Mouse (Mus musculus) hindbrain, embryonic 10.5 days (tissue): Measurements from ENCODE around the gene Ugt2a3. TPM values are rescaled to one million over a fixed set of nuclear protein-coding genes. Genes with fewer than 3 reads are reported as not detected.
"Not testable (repeated sequence)": the region's sequence is repeated elsewhere in the genome, so short reads cannot be mapped to it uniquely, and the experiment has no call there.

Experiments used
- DNase-seq: peaks from one replicate; pipeline ENCODE4 v3.0.0-alpha.2; 2017; ENCODE audit warnings: low spot score
- H3K27ac ChIP-seq: fragments of 300-500 bp; sonication (generic); 2 replicates; pipeline ENCODE4 v1.5.1; 2016; ENCODE audit warnings: mild to moderate bottlenecking, moderate library complexity
- H3K27me3 ChIP-seq: fragments of 300-500 bp; sonication (generic); 2 replicates; pipeline ENCODE4 v1.6.1; 2016; ENCODE audit warnings: mild to moderate bottlenecking; ENCODE audit not compliant: poor library complexity, insufficient read depth, severe bottlenecking
- H3K36me3 ChIP-seq: fragments of 300-500 bp; sonication (generic); 2 replicates; pipeline ENCODE4 v1.6.1; 2016; ENCODE audit warnings: mild to moderate bottlenecking, moderate library complexity
- H3K4me1 ChIP-seq: fragments of 300-500 bp; sonication (generic); replicated peaks from 2 replicates; pipeline ENCODE4 v1.6.1; 2016; ENCODE audit warnings: mild to moderate bottlenecking
- H3K4me3 ChIP-seq: fragments of 300-500 bp; sonication (generic); 2 replicates; pipeline ENCODE4 v1.5.1; 2016; ENCODE audit warnings: mild to moderate bottlenecking, moderate library complexity
- H3K9me3 ChIP-seq: fragments of 300-500 bp; sonication (generic); 2 replicates; pipeline ENCODE4 v1.6.1; 2016; ENCODE audit warnings: mild to moderate bottlenecking, moderate library complexity
- WGBS: fragments of 180-500 bp; shearing (Covaris S2); methylation state at CpG from one replicate; pipeline ENCODE4 v1.1.7; 2016; 5-methylcytosine and 5-hydroxymethylcytosine counted together
- polyA plus RNA-seq: library from polyadenylated mRNA; unstranded; fragments of >200 nt; fragmentation: Nextera tagmentation; extraction: Ambion mirVana; gene quantifications from 2 replicates; pipeline ENCODE4 v1.2.1, GENCODE M21; 2016

Gene Ugt2a3
- not detected in 2 replicates for polyA plus RNA-seq

DNA sequence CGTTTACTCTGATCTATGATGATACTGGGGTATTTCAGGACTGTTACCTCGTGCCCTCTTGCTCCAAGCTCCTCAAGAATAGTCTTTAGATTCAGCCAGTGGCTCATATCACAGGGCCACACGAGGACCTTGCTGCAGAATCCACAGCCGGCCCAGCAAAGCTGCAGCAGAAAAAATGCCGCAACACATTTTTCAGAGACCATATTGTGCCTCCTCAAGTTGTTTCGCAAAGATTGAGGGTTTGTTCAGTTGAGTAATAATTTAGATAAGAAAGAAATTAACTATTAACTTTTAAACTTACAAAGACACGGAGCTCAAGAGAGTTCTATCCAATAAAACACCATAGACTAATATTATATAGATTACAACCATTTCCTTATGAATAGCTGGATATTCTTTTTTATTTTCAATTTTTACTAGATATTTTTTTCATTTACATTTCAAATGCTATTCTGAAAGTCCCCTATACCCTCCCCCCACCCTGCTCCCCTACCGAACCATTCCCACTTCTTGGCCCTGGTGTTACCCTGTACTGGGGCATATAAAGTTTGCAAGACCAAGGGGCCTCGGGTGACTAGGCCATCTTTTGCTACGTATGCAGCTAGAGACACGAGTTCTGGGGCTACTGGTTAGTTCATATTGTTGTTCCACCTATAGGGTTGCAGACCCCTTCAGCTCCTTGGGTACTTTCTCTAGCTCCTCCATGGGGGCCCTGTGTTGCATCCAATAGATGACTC, at the start of gene Ugt2a3:
Gene Ugt2a3, minus strand, starts transcription at position 235 of the 737 bp plus-strand sequence.
- no peak for DNase-seq

DNA sequence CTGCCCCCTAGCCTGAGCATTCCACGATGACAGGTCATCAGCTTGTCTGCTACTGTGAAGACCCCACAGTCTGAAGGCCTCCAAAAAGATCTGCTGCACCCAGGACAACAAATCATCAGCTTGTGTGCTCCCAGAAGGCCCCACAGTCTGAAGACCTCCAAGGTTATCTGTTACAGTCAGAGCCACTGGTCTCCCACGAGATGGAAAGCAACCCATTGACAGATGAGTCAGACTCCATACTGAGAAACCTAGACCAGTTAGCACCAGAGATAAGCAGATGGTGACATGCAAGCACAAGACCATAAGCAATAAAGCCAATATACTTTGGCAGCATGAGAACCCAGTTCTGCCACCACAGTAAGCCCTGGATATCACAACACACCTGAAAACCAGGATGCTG, 43.2 kb upstream of the Ugt2a3 start:
- no peaks in the 10 kb centered on the region for H3K27me3 ChIP-seq
- no peak overlapping the region for H3K27ac ChIP-seq
- H3K4me1 ChIP-seq: no peaks in the 10 kb centered on the region
- DNase-seq: no peak
- H3K36me3 ChIP-seq: no peaks in the 10 kb centered on the region
- H3K9me3 ChIP-seq: no peaks in the 10 kb centered on the region
- H3K4me3 ChIP-seq: no peak overlapping the region
- WGBS: 81% methylated on average over 2 of the region's 2 CpGs

More for the DNA sequence above, at the start of gene Ugt2a3:
- Histone ChIP-seq H3K9me3 (no peaks in the 10 kb centered on the region), H3K27me3 (no peaks in the 10 kb centered on the region), H3K4me3 (no peak within 1 kb of the TSS), H3K36me3 (no peaks in the 10 kb centered on the region), H3K27ac (no peak within 1 kb of the TSS), H3K4me1 (no peaks in the 10 kb centered on the region)
- WGBS: 81% methylated on average over 11 of the region's 11 CpGs

- no peaks in the 10 kb centered on the region for H3K27me3 ChIP-seq
- H3K4me3 ChIP-seq: no peak overlapping the region
- no peaks in the 10 kb centered on the region for H3K4me1 ChIP-seq
- H3K36me3 ChIP-seq: no peaks in the 10 kb centered on the region
- H3K9me3 ChIP-seq: no peaks in the 10 kb centered on the region
- H3K27ac ChIP-seq: no peak overlapping the region
- DNase-seq: no peak
Observed at GRCm38 (mm10) chr5:87379825-87380224, 42.8 kb upstream of the Ugt2a3 start.

DNA sequence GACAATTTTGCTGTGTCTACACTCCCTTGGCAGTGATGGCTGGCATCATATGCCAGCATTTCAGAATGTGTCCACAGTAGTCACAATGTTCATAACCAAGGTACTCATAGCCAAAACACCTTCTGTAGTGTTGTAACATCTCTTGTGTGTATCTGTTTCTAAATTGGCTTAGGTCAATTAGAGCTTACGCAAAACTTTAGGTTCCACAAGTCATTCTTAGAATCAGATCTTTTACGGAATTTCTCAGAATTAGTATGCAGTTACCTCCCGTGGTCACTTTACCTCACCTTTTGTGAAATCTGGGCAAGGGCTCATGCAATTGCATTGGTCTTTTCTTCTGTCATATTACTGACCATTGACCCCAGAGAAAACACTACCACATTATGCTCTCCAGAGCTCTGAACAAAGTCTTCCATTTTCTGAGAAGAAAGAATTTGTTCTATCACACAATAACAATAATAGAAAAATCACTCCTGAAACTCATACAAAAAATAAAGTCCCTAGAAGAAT, 38.9 kb upstream of the Ugt2a3 start:
- no peak overlapping the region for H3K4me3 ChIP-seq
- DNase-seq: no peak
- H3K9me3 ChIP-seq: no peaks in the 10 kb centered on the region
- no peaks in the 10 kb centered on the region for H3K27me3 ChIP-seq
- H3K4me1 ChIP-seq: no peaks in the 10 kb centered on the region
- WGBS: 92% methylated on average over 3 of the region's 3 CpGs
- H3K27ac ChIP-seq: no peak overlapping the region
- H3K36me3 ChIP-seq: no peaks in the 10 kb centered on the region

- DNase-seq: no peak
- Histone ChIP-seq H3K4me3 (no peak overlapping the region), H3K4me1 (no peaks in the 10 kb centered on the region), H3K27ac (no peak overlapping the region), H3K36me3 (no peaks in the 10 kb centered on the region), H3K9me3 (no peaks in the 10 kb centered on the region), H3K27me3 (no peaks in the 10 kb centered on the region)
- WGBS: 82% methylated on average over 1 of the region's 1 CpGs
Observed at GRCm38 (mm10) chr5:87373502-87373863, 36.5 kb upstream of the Ugt2a3 start.

GRCm38 (mm10) chr5:87372788-87373501, 36.0 kb upstream of the Ugt2a3 start:
- H3K36me3 ChIP-seq, H3K4me1 ChIP-seq, DNase-seq, H3K27me3 ChIP-seq, H3K9me3 ChIP-seq, H3K27ac ChIP-seq, H3K4me3 ChIP-seq: not testable (repeated sequence)
- WGBS: 80% methylated on average over 4 of the region's 4 CpGs

- H3K27me3 ChIP-seq: no peaks in the 10 kb centered on the region
- H3K4me1 ChIP-seq: no peaks in the 10 kb centered on the region
- H3K36me3 ChIP-seq: no peaks in the 10 kb centered on the region
- H3K4me3 ChIP-seq: no peak overlapping the region
- H3K9me3 ChIP-seq: no peaks in the 10 kb centered on the region
- no peak for DNase-seq
- no peak overlapping the region for H3K27ac ChIP-seq
- 58% methylated on average over 1 of the region's 1 CpGs for WGBS
Observed at GRCm38 (mm10) chr5:87350350-87350749, 13.4 kb upstream of the Ugt2a3 start.

DNA sequence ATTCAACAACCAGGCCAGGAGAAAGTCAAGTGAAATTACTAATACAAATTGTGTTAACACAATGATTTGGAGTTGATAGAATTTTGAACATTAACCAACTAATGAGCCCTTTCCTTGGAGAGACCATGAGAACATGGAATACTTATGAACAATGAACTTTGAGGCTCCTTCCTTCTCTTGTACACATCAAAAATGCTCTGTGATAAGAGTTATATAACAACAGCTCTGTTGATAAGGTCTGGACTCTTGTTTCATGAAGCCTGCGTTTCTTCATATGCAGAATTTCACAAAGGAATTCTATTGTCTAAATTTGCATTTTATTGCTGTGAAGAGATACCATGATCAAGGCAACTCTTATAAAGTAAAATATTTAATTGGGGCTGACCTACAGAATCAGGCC, 12.2 kb upstream of the Ugt2a3 start:
- H3K36me3 ChIP-seq: not testable (repeated sequence)
- WGBS: 79% methylated on average over 1 of the region's 1 CpGs

GRCm38 (mm10) chr5:87347479-87348078, 10.6 kb upstream of the Ugt2a3 start:
- H3K9me3 ChIP-seq, H3K4me1 ChIP-seq, H3K27me3 ChIP-seq, DNase-seq, H3K36me3 ChIP-seq, H3K4me3 ChIP-seq, H3K27ac ChIP-seq: not testable (repeated sequence)
- WGBS: 88% methylated on average over 2 of the region's 2 CpGs

More for the DNA sequence above, 12.2 kb upstream of the Ugt2a3 start:
- not testable (repeated sequence) for H3K4me1 ChIP-seq, H3K4me3 ChIP-seq, H3K27ac ChIP-seq, H3K9me3 ChIP-seq, DNase-seq, H3K27me3 ChIP-seq

- no peaks in the 10 kb centered on the region for H3K4me1 ChIP-seq
- no peak overlapping the region for H3K27ac ChIP-seq
- H3K4me3 ChIP-seq: no peak overlapping the region
- no peak for DNase-seq
- H3K9me3 ChIP-seq: no peaks in the 10 kb centered on the region
- H3K27me3 ChIP-seq: no peaks in the 10 kb centered on the region
- H3K36me3 ChIP-seq: no peaks in the 10 kb centered on the region
- WGBS: 87% methylated on average over 5 of the region's 5 CpGs
Observed at GRCm38 (mm10) chr5:87340461-87340860, 3.5 kb upstream of the Ugt2a3 start.

- H3K27ac ChIP-seq: no peak overlapping the region
- no peak overlapping the region for H3K4me3 ChIP-seq
- no peaks in the 10 kb centered on the region for H3K9me3 ChIP-seq
- H3K4me1 ChIP-seq: no peaks in the 10 kb centered on the region
- no peaks in the 10 kb centered on the region for H3K27me3 ChIP-seq
- DNase-seq: no peak
- H3K36me3 ChIP-seq: no peaks in the 10 kb centered on the region
- 70% methylated on average over 1 of the region's 1 CpGs for WGBS
Observed at GRCm38 (mm10) chr5:87335199-87335598, 1.8 kb downstream of the Ugt2a3 start.

DNA sequence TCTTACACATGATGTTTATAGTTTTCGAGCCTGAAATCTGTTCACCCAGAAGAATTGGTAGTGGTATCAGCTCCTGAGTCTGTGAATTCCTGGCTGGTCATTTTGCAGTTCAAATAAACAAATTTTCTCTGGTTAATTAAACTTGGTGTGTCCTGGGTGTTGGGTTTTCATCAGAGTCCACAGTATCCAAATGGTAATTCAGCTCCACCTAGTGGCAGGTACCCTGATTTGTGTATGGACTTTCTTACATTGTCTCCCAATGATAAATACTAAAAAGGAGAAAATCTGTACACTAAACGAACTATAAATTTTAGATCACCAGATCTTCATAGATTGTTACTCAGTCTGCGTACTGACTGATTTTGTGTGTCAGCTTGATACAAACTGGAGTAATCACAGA, 3.4 kb downstream of the Ugt2a3 start:
- Histone ChIP-seq H3K27me3 (no peaks in the 10 kb centered on the region), H3K4me3 (no peak overlapping the region), H3K36me3 (no peaks in the 10 kb centered on the region), H3K9me3 (no peaks in the 10 kb centered on the region), H3K4me1 (no peaks in the 10 kb centered on the region), H3K27ac (no peak overlapping the region)
- 69% methylated on average over 3 of the region's 3 CpGs for WGBS
- DNase-seq: no peak

DNA sequence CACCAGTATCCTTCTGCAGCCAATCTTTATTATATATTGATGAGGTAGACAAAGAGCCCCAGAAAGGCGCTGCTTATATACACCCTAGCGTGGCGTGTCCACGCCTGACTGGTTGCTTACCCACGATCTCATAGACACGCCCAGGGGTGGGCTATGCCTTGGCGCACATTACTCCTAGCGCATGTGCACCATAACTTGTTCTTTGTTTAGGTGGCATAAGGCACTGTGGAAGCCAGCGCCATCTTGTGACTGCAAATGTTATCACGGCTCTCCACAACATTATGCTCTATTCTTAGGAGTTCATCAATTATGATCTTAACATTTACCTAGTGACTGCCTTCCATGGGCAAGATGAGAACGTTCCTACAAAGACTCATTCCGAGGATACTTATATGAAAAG, 25.6 kb downstream of the Ugt2a3 start:
- H3K4me1 ChIP-seq: no peaks in the 10 kb centered on the region
- H3K9me3 ChIP-seq: peaks cover 5% of the 10 kb centered on the region; the same call in 1 of the 2 replicates
- no peaks in the 10 kb centered on the region for H3K36me3 ChIP-seq
- no peak for DNase-seq
- no peak overlapping the region for H3K27ac ChIP-seq
- 96% methylated on average over 12 of the region's 12 CpGs for WGBS
- H3K4me3 ChIP-seq: no peak overlapping the region
- H3K27me3 ChIP-seq: no peaks in the 10 kb centered on the region
